Mouse (Mus musculus) monocyte, adult 5-6 weeks (primary cell): ENCODE measurements around the gene Rpl18a. TPM values are rescaled to one million over a fixed set of nuclear protein-coding genes. Genes with fewer than 3 reads are reported as not detected.

ENCODE experiments used
- ATAC-seq: fragments of 153-309, 156-312 bp; replicated peaks from 2 replicates; pipeline ENCODE4 v1.8.0; 2017; ENCODE audit warnings: mild to moderate bottlenecking; ENCODE audit not compliant: low TSS enrichment, insufficient number of reproducible peaks, severe bottlenecking, poor library complexity, low FRiP score
- total RNA-seq: library from RNA; stranded (forward); fragments of 200-1000, 200-491, 200-594 nt; gene quantifications from 3 replicates; pipeline ENCODE4 v1.2.3, GENCODE M21; 2017

Gene Rpl18a
- total RNA-seq, 1 experiment from 2014 or later, result 1,447 TPM

- no peak for ATAC-seq
Observed at GRCm38 (mm10) chr8:70866001-70866520, 31.2 kb downstream of the Rpl18a start.

GRCm38 (mm10) chr8:70865350-70866000 is 31.7 kb downstream of the Rpl18a start:
- ATAC-seq, result peak; percentile 78

GRCm38 (mm10) chr8:70864712-70865221 is 32.4 kb downstream of the Rpl18a start:
- no peak for ATAC-seq

GRCm38 (mm10) chr8:70863956-70864711 is 33.1 kb downstream of the Rpl18a start:
- no peak for ATAC-seq

- ATAC-seq, result no peak
Observed at GRCm38 (mm10) chr8:70862824-70863641, 34.2 kb downstream of the Rpl18a start, which contains the start of gene Kcnn1. TSS of gene Kcnn1 (minus strand) at chr8:70863258.

GRCm38 (mm10) chr8:70857516-70857915 is 39.7 kb downstream of the Rpl18a start:
- ATAC-seq, result no peak

- no peak for ATAC-seq
Observed at GRCm38 (mm10) chr8:70856541-70857197, 40.5 kb downstream of the Rpl18a start.

- ATAC-seq, result no peak
Observed at GRCm38 (mm10) chr8:70856028-70856427, 41.2 kb downstream of the Rpl18a start.

GRCm38 (mm10) chr8:70853863-70854262 is 43.3 kb downstream of the Rpl18a start:
- peak; percentile 84 for ATAC-seq

GRCm38 (mm10) chr8:70852595-70853231 is 44.5 kb downstream of the Rpl18a start:
- ATAC-seq, result no peak

- no peak for ATAC-seq
Observed at GRCm38 (mm10) chr8:70851837-70852236, 45.4 kb downstream of the Rpl18a start.

GRCm38 (mm10) chr8:70850947-70851346 is 46.3 kb downstream of the Rpl18a start:
- ATAC-seq, result no peak

- ATAC-seq, result no peak
Observed at GRCm38 (mm10) chr8:70850132-70850845, 46.9 kb downstream of the Rpl18a start.

- ATAC-seq, result no peak
Observed at GRCm38 (mm10) chr8:70849333-70849990, 47.8 kb downstream of the Rpl18a start.

- ATAC-seq, result no peak
Observed at GRCm38 (mm10) chr8:70846371-70847154, 50.6 kb downstream of the Rpl18a start.

- no peak for ATAC-seq
Observed at GRCm38 (mm10) chr8:70845108-70845507, 52.1 kb downstream of the Rpl18a start.
